23 mouse cellular contexts compared by ENCODE assay signal in genomic region chr12:103601839-103602238, GRCm38 (mm10). TPM values are rescaled to one million over a fixed set of nuclear protein-coding genes. Genes with fewer than 3 reads are reported as not detected.
"Had no signal": no experiment of that assay in that cellular context is flagged by ENCODE, and none has a peak within 500 bp of the region (broad histone marks: within the 10 kb centered on the region; RNA-seq: fewer than 3 reads in every experiment).

No protein-coding gene starts in this region.

- H3K9ac ChIP-seq: liver, embryonic 14.5 days; lung, embryonic 14.5 days; midbrain, embryonic 13.5 days; midbrain, embryonic 15.5 days; neural tube, embryonic 12.5 days; stomach, embryonic 15.5 days had no signal

- DNase-seq: lung, adult 18-20 months; lung, embryonic 14.5 days; lung, postnatal 10 days; right cerebral cortex, postnatal 14 days; thymus, adult 2 months; thymus, postnatal 25 days; thymus, postnatal 4 days had no signal

- ATAC-seq: midbrain, embryonic 13.5 days; midbrain, embryonic 15.5 days had no signal

- H3K27me3 ChIP-seq: midbrain, embryonic 13.5 days; midbrain, embryonic 15.5 days; neural tube, embryonic 12.5 days; stomach, embryonic 15.5 days had no signal

- H3K9me3 ChIP-seq: midbrain, embryonic 10.5 days; midbrain, embryonic 13.5 days; midbrain, embryonic 15.5 days; neural tube, embryonic 12.5 days; stomach, embryonic 15.5 days had no signal

- H3K4me1 ChIP-seq: midbrain, embryonic 15.5 days; neural tube, embryonic 12.5 days; stomach, embryonic 15.5 days had no signal

- H3K4me2 ChIP-seq: lung, embryonic 14.5 days; midbrain, embryonic 13.5 days; midbrain, embryonic 15.5 days; neural tube, embryonic 12.5 days; stomach, embryonic 15.5 days had no signal

- H3K36me3 ChIP-seq: midbrain, embryonic 10.5 days; midbrain, embryonic 13.5 days; midbrain, embryonic 15.5 days; neural tube, embryonic 12.5 days; stomach, embryonic 15.5 days had no signal

- H3K4me3 ChIP-seq: midbrain, embryonic 10.5 days; midbrain, embryonic 13.5 days; midbrain, embryonic 15.5 days; neural tube, embryonic 12.5 days; stomach, embryonic 15.5 days had no signal

- H3K27ac ChIP-seq: liver, embryonic 14.5 days; macrophage; midbrain, embryonic 10.5 days; midbrain, embryonic 13.5 days; midbrain, embryonic 15.5 days; neural tube, embryonic 12.5 days; stomach, embryonic 15.5 days; stomach, postnatal 0 days had no signal

RNA-seq across cellular contexts. Expression of gene Serpina10, which starts 29.4 kb away (rescaled TPM):
- total RNA-seq: megakaryocyte progenitor cell, adult 5-6 weeks; megakaryocyte-erythroid progenitor cell, adult 5-6 weeks; neutrophil, adult 5-6 weeks had no signal
- polyA plus RNA-seq: lung, embryonic 14.5 days; lung, embryonic 16.5 days; macrophage; midbrain, embryonic 10.5 days; midbrain, embryonic 13.5 days; neural tube, embryonic 14.5 days; testis, adult 2 months; urinary bladder, adult 2 months had no signal

RNA-seq across cellular contexts. Expression of gene Serpina6, which starts 55.2 kb away (rescaled TPM):
- total RNA-seq: megakaryocyte progenitor cell, adult 5-6 weeks; megakaryocyte-erythroid progenitor cell, adult 5-6 weeks; neutrophil, adult 5-6 weeks had no signal
- polyA plus RNA-seq: macrophage; midbrain, embryonic 10.5 days; midbrain, embryonic 15.5 days; spleen, adult 2 months; stomach, postnatal 0 days; thymus, adult 2 months; urinary bladder, adult 2 months had no signal
